Mouse (Mus musculus) cerebellum, postnatal 4 days (tissue): ENCODE data around the gene Zic5.
A peak's percentile ranks its signal among the peaks of the same experiment; 100 is the strongest.
"Not testable (repeated sequence)": the region's sequence is repeated elsewhere in the genome, so short reads cannot be mapped to it uniquely, and the experiment has no call there.

Source experiments
- DNase-seq, 2 experiments: peaks; one replicate each; pipeline ENCODE4 v3.0.0; 2022; ENCODE audit warnings: low spot score in 2 of 2, mixed read lengths in 1 of 2

Gene Zic5

DNA sequence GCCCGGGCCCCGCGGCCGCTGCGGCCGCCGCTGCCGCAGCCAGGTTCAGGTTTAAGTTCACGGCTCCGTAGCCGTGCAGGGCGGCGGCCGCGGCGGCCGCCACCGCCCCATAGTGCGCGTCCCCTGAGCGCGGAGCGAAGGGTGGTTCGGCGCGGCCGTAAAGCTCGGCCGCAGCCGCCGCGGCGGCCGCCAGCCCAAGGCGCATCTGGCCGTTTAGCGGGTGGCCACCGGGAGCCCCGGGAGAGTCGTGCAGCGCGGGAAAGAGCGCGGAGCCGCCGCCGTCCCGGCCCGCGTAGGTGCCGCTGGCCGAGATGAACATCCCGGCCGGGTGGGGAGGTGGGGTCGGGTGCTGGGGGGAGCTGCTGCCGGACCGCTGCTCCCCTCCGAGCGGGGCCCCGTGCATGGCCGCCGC is 1.1 kb downstream of the Zic5 start:
- no peak for DNase-seq

- DNase-seq: peak in 1 of 2 experiments; percentile 29
Observed at GRCm38 (mm10) chr14:122463734-122464341, 1.6 kb downstream of the Zic5 start.

- DNase-seq: no peak
Observed at GRCm38 (mm10) chr14:122463080-122463691, 2.3 kb downstream of the Zic5 start.

GRCm38 (mm10) chr14:122462689-122463079 is 2.8 kb downstream of the Zic5 start:
- DNase-seq: no peak

DNA sequence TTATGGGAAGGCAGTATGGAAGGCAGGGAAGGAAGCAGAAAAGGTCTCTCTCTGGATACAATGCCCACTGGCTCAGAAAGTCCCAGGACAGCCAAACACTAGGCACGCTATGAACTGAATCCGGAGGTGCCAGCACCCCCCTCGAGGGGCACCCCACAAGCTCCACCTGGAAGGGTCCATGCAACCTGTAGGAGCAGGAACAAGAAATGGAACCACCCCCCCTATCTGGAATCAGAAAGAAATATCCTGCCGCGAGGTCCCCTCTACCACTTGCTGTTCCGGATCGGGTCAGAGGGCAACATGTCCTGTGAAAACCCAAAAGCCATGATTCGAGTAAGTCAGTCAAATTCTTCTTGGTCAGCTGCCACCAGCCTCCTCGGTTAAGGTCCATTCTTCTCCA is 3.5 kb downstream of the Zic5 start:
- no peak for DNase-seq

DNA sequence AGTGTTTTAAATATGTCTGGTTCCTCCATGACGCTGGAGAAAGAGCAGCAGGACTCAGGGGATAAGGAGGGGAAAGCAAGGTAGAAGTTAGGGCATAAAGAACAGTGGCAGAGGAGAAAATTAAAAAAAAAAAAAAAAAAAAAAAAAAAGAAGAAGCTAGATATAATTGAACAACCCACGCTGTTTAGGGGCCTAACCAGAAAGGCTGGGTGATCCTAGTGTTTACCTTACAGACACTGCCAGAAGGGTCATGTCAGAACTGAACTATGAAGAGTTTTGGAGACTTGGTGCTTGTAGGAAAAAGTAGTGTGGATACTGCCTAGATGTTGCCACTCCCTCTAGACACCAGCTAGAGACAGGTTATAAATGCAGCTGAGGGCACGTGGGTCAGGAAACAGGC is 4.0 kb downstream of the Zic5 start:
- DNase-seq: no peak

GRCm38 (mm10) chr14:122460226-122460625 is 5.3 kb downstream of the Zic5 start:
- no peak for DNase-seq

GRCm38 (mm10) chr14:122459776-122460175 is 5.7 kb downstream of the Zic5 start:
- no peak for DNase-seq

GRCm38 (mm10) chr14:122459332-122459731 is 6.1 kb downstream of the Zic5 start:
- DNase-seq: not testable (repeated sequence)

- no peak for DNase-seq
Observed at GRCm38 (mm10) chr14:122455562-122455958, 9.9 kb downstream of the Zic5 start.

DNA sequence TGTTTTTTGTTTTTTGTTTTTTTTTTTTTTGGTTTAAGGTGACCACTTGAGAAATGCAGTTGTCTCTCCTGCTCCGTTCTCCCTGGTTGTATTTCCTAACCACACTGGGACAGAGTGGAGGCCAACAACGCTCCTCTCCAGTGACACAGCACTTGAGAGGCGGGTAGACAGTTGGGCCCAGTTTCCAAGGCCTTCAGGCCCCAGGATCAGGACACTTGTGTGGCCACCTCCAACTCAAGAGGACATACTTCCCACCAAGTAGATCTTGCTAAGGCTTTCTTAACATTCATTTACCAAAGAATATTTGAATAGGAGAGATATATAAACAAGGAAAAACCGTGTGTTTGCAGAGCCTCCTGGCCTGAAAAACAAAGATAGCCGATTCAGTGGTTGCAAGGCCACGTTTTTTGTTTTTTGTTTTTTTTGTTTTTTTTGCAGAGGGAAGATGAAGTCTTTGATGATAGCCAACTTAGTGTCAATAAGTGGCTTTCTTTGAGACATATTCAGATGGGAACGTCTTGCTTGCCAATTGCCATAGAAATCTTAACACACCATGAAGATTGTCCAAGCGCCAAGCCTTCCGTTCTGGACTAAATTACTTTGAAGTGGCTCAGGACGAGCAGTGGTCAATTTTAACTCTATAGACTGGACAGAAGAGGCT is 10.4 kb downstream of the Zic5 start:
- no peak for DNase-seq

DNA sequence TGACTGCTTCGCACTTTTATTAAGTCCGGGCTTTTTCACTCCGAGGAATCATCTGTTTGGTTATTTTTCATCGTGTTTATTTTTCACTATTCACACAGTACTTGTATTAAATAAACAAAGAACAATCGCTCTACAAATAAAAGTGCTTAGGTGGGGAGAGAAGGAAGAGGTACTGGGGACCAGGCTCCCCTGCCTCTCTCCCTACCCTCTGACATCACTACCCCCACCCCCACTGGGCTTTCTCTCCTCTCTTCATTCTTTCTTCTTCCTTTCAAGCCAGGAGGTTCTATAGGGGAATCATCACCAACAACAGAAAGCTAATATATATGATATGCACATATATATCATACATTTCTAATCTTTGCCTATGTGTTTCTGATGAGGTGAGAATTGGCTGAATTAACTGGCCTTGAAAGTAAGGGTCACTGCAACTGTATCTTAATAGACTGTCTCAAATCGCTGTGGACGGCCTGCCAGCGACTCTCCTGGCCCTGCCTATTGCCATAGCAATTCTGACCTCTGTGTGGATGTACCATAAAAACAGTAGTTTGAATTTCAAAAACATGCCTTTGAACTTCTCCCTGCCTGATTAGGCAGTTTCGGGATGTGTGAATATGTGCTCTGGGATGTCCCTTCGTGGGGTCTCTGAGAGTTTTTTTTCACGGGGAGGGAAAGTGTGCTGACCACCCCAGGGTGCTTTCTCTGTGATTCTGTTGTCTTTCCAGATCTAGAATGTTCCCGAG is 11.3 kb downstream of the Zic5 start:
- no peak for DNase-seq

GRCm38 (mm10) chr14:122453388-122453995 is 12.0 kb downstream of the Zic5 start:
- peak; percentile 50 to 84 for DNase-seq

GRCm38 (mm10) chr14:122452701-122453387 is 12.6 kb downstream of the Zic5 start:
- no peak for DNase-seq

- DNase-seq: peak in 1 of 2 experiments; percentile 37
Observed at GRCm38 (mm10) chr14:122451551-122452145, 13.8 kb downstream of the Zic5 start.

GRCm38 (mm10) chr14:122450496-122451382 is 14.7 kb downstream of the Zic5 start, which contains the start of gene Gm5089:
Gm5089 (minus strand) TSS chr14:122451115.
- DNase-seq: peak; percentile 61 to 86

GRCm38 (mm10) chr14:122449601-122450495 is 15.6 kb downstream of the Zic5 start:
- peak in 1 of 2 experiments; percentile 47 for DNase-seq

DNA sequence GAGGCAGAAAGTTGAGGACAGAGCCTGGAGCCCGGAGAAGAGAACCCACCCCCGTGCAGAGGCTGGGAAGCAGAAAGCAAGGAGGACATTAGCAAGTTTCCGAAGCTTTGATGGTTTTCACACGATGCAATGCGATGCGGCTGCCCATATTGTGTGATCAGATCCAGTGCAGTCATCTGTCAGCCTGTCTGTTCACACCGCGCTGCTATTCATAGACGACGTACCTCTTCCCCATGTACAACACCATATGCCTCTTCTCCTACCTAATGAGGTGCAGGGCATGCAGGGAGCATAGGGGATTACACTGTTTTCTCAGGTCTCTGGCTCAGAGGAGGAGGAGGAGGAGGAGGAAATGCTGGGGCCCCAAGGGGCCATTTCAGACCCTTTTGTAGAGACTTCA is 28.6 kb downstream of the Zic5 start:
- DNase-seq: no peak

GRCm38 (mm10) chr14:122434039-122434438 is 31.4 kb downstream of the Zic5 start:
- no peak for DNase-seq
